Mouse (Mus musculus): ENCODE measurements around the gene Mrm3. TPM values are rescaled to one million over a fixed set of nuclear protein-coding genes. Genes with fewer than 3 reads are reported as not detected.

The Mrm3 gene
- total and polyA plus RNA-seq, 2 experiments from 2014 or later: 13.6 to 23.6 TPM

DNA sequence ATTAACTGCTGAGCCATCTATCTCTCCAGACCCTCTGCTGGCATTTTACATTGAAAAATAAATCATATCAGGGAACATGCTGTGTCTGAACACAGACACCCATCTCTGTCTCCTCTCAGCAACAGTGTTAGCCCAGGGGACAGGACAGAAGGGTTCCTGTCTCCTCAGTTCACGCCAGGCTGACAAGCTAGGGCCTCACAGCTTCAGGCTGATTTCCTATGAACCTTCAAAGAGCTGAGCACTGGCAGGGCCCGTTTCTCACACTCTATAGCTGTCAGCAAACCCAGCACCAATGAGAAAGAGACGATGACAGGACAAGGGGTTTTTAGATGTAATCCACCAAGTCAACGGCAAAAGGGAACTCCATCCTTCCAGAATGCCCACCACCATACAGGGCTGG, 48.4 kb downstream of the Mrm3 start:
- Histone ChIP-seq H3K27me3 (ENCODE audit: insufficient read depth, low read length) (no peaks in the 10 kb centered on the region), H3K27ac (ENCODE audit: low read depth, low read length) (no peak overlapping the region), H3K4me1 (ENCODE audit: insufficient read depth, low read length) (peaks cover 3% of the 10 kb centered on the region; the same call in 1 of the 2 replicates), H3K9ac (replicated peaks; ENCODE audit: low read length, poor library complexity, severe bottlenecking) (no peak overlapping the region), H3K9me3 (ENCODE audit: low read length) (no peaks in the 10 kb centered on the region), H3K4me3 (ENCODE audit: low read depth, low read length) (no peak overlapping the region), H3K36me3 (ENCODE audit: insufficient read depth, low read length) (no peaks in the 10 kb centered on the region), H3K4me2 (ENCODE audit: low read depth, low read length, poor library complexity, severe bottlenecking) (no peak overlapping the region)
- no peak for DNase-seq (ENCODE audit: low spot score)
- ATAC-seq (ENCODE audit: low FRiP score): no peak
- TF ChIP-seq CTCF (IDR thresholded peaks at IDR 0.05): no peak
- 75% methylated on average over 4 of the region's 4 CpGs for WGBS

DNA sequence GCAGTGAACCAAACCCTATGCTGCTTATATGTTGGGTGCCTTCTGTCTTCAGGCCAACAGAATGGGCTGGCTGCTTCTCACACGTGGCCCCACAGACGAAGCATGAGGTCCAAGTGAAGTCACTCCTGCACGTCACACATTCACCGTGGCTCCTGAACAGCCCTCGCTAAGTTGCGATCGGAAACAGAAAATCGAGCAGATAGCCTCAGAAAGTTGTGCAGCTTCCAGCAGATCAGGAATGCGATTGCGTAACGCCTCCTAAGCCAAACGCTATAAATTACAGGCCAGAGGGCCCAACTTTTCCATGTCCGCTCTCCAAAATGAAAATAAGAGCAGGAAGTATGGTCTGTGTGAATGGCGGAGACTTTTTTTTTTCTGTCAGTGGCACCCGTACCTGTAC, 48.9 kb downstream of the Mrm3 start:
- Histone ChIP-seq H3K9ac (replicated peaks; ENCODE audit: low read length, poor library complexity, severe bottlenecking) (no peak overlapping the region), H3K27ac (ENCODE audit: low read depth, low read length) (no peak overlapping the region), H3K9me3 (ENCODE audit: low read length) (no peaks in the 10 kb centered on the region), H3K27me3 (ENCODE audit: insufficient read depth, low read length) (no peaks in the 10 kb centered on the region), H3K4me3 (ENCODE audit: low read depth, low read length) (no peak overlapping the region), H3K4me1 (ENCODE audit: insufficient read depth, low read length) (peaks cover 3% of the 10 kb centered on the region; the same call in 1 of the 2 replicates), H3K36me3 (ENCODE audit: insufficient read depth, low read length) (no peaks in the 10 kb centered on the region), H3K4me2 (ENCODE audit: low read depth, low read length, poor library complexity, severe bottlenecking) (no peak overlapping the region)
- 83% methylated on average over 15 of the region's 15 CpGs for WGBS
- DNase-seq (ENCODE audit: low spot score): no peak
- no peak for TF ChIP-seq CTCF (IDR thresholded peaks at IDR 0.05)
- no peak for ATAC-seq (ENCODE audit: low FRiP score)

DNA sequence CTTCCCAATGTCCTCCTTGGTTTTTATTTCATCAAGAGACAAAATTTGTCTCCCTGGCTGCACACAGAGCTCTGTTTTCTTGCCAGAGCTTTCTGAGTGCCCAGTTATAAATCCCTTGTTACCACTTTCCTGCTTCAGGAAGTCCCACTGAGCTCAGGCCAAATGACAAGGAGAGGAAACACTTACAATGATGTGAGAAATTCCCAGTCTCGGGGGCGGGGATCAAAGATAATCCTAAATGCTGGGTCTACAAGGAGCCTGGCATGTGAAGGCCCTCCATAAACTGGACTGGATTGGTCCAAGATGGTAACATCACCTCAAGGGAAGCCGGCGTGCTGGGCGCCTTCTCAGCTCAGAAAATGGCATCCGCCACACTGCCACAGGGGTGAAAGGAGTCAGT, 49.3 kb downstream of the Mrm3 start:
- Histone ChIP-seq H3K27ac (ENCODE audit: low read depth, low read length) (no peak overlapping the region), H3K36me3 (ENCODE audit: insufficient read depth, low read length) (no peaks in the 10 kb centered on the region), H3K4me3 (ENCODE audit: low read depth, low read length) (no peak overlapping the region), H3K27me3 (ENCODE audit: insufficient read depth, low read length) (no peaks in the 10 kb centered on the region), H3K9ac (replicated peaks; ENCODE audit: low read length, poor library complexity, severe bottlenecking) (no peak overlapping the region), H3K9me3 (ENCODE audit: low read length) (no peaks in the 10 kb centered on the region), H3K4me1 (ENCODE audit: insufficient read depth, low read length) (peaks cover 3% of the 10 kb centered on the region; the same call in 1 of the 2 replicates), H3K4me2 (ENCODE audit: low read depth, low read length, poor library complexity, severe bottlenecking) (no peak overlapping the region)
- ATAC-seq (ENCODE audit: low FRiP score) (no peak), DNase-seq (ENCODE audit: low spot score) (no peak)
- TF ChIP-seq CTCF (IDR thresholded peaks at IDR 0.05): no peak
- WGBS: 57% methylated on average over 6 of the region's 6 CpGs

DNA sequence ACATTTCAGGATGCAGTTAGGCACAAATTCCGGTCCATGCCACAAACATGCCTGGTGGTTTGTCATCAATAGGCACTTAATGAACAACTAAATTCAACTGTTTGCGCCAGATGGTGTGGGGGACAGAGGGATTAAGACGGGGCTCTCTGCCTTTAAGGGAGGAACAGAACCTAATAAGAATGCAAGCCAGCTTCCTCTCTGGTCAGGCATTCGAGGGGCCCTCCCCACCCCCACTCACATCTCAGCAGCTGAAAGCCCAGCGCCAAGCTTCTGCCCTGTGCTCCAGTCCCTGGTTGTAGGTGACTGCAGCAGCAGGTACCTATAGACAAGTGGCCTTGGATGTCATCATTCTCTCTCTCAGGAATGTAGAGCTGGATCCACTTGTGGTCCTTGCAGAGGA, 50.6 kb downstream of the Mrm3 start:
- H3K4me2 ChIP-seq (ENCODE audit: low read depth, low read length, poor library complexity, severe bottlenecking): no peak overlapping the region
- DNase-seq (ENCODE audit: low spot score) (no peak), ATAC-seq (ENCODE audit: low FRiP score) (no peak)
- no peak overlapping the region for H3K9ac ChIP-seq (replicated peaks; ENCODE audit: low read length, poor library complexity, severe bottlenecking)
- H3K27me3 ChIP-seq (ENCODE audit: insufficient read depth, low read length): no peaks in the 10 kb centered on the region
- no peaks in the 10 kb centered on the region for H3K36me3 ChIP-seq (ENCODE audit: insufficient read depth, low read length)
- H3K4me1 ChIP-seq (ENCODE audit: insufficient read depth, low read length): peaks cover 3% of the 10 kb centered on the region; the same call in 1 of the 2 replicates
- TF ChIP-seq CTCF (IDR thresholded peaks at IDR 0.05): no peak
- H3K27ac ChIP-seq (ENCODE audit: low read depth, low read length): no peak overlapping the region
- no peak overlapping the region for H3K4me3 ChIP-seq (ENCODE audit: low read depth, low read length)
- no peaks in the 10 kb centered on the region for H3K9me3 ChIP-seq (ENCODE audit: low read length)
- 34% methylated on average over 5 of the region's 5 CpGs for WGBS

DNA sequence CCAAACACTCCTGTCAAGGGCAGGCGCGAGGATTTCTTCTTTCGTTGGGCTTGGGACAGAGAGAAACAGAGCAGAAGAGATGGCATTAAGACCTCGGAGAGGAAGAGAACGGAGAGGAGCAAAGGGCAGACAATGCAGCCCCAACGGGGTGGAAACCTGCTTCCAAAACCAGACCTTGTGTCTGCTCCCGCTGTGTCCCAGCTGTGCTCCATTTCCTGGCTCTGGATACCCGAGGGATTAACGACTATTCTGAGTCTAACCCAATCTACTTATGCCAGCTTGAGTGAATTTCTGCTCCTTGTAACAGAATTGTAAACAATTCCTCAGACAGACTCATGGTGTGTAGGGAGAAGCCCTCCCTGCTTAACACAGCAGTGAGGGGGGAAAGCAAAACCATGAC, 51.3 kb downstream of the Mrm3 start:
- Histone ChIP-seq H3K27ac (ENCODE audit: low read depth, low read length) (no peak overlapping the region), H3K9me3 (ENCODE audit: low read length) (no peaks in the 10 kb centered on the region), H3K27me3 (ENCODE audit: insufficient read depth, low read length) (no peaks in the 10 kb centered on the region), H3K36me3 (ENCODE audit: insufficient read depth, low read length) (no peaks in the 10 kb centered on the region), H3K4me1 (ENCODE audit: insufficient read depth, low read length) (peaks cover 3% of the 10 kb centered on the region; the same call in 1 of the 2 replicates), H3K9ac (replicated peaks; ENCODE audit: low read length, poor library complexity, severe bottlenecking) (no peak overlapping the region), H3K4me3 (ENCODE audit: low read depth, low read length) (no peak overlapping the region), H3K4me2 (ENCODE audit: low read depth, low read length, poor library complexity, severe bottlenecking) (no peak overlapping the region)
- ATAC-seq (ENCODE audit: low FRiP score) (no peak), DNase-seq (ENCODE audit: low spot score) (peak; percentile 47)
- TF ChIP-seq CTCF (IDR thresholded peaks at IDR 0.05): no peak
- WGBS: 17% methylated on average over 9 of the region's 9 CpGs

DNA sequence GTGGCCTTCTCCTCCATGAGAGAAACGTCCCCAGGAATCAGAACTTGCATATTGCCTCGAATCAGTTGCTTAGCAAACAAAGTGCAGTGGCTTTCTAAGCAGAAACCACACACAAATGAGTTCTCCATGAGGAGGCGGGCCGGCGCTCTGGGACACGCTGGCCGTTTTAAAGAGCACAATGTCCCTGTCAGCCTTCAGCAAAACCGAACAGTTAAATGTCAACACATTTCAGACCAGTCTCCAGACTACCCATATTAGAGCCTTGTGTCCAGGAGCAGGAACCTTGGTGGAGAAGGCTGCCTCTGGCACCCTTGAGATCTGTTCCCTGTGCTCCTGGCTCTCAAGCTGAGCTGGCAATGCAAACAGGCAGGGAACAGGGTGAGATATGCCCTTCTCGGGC, 53.7 kb downstream of the Mrm3 start:
- no peaks in the 10 kb centered on the region for H3K9me3 ChIP-seq (ENCODE audit: low read length)
- 46% methylated on average over 9 of the region's 9 CpGs for WGBS
- H3K27ac ChIP-seq (ENCODE audit: low read depth, low read length): no peak overlapping the region
- no peak for TF ChIP-seq CTCF (IDR thresholded peaks at IDR 0.05)
- H3K36me3 ChIP-seq (ENCODE audit: insufficient read depth, low read length): no peaks in the 10 kb centered on the region
- no peaks in the 10 kb centered on the region for H3K27me3 ChIP-seq (ENCODE audit: insufficient read depth, low read length)
- ATAC-seq (ENCODE audit: low FRiP score) (no peak), DNase-seq (ENCODE audit: low spot score) (no peak)
- no peak overlapping the region for H3K9ac ChIP-seq (replicated peaks; ENCODE audit: low read length, poor library complexity, severe bottlenecking)
- H3K4me2 ChIP-seq (ENCODE audit: low read depth, low read length, poor library complexity, severe bottlenecking): no peak overlapping the region
- peaks cover 3% of the 10 kb centered on the region; the same call in 1 of the 2 replicates for H3K4me1 ChIP-seq (ENCODE audit: insufficient read depth, low read length)
- no peak overlapping the region for H3K4me3 ChIP-seq (ENCODE audit: low read depth, low read length)

All from midbrain, postnatal 0 days (tissue).